Mouse (Mus musculus): ENCODE results near the gene Traf3ip3. TPM values are rescaled to one million over a fixed set of nuclear protein-coding genes. Genes with fewer than 3 reads are reported as not detected.

Gene Traf3ip3
- polyA plus RNA-seq, 1 experiment from 2014 or later: 1.4 TPM

- no peak overlapping the region for H3K27ac ChIP-seq (replicated peaks)
These were observed 29.0 kb upstream of the Traf3ip3 start for GRCm38 (mm10) chr1:193230531-193230930.

GRCm38 (mm10) chr1:193229570-193229969 is 28.1 kb upstream of the Traf3ip3 start:
- Histone ChIP-seq H3K9ac (no peak overlapping the region), H3K27me3 (replicated peaks) (no peaks in the 10 kb centered on the region), H3K36me3 (no peaks in the 10 kb centered on the region), H3K27ac (replicated peaks) (no peak overlapping the region), H3K4me2 (no peak overlapping the region), H3K9me3 (no peaks in the 10 kb centered on the region), H3K4me1 (peaks cover 24% of the 10 kb centered on the region), H3K4me3 (no peak overlapping the region)
- ATAC-seq (ENCODE audit: extremely low read depth, insufficient number of reproducible peaks, low FRiP score, low TSS enrichment): no peak
- WGBS: 86% methylated on average over 5 of the region's 5 CpGs

More at GRCm38 (mm10) chr1:193230531-193230930, 29.0 kb upstream of the Traf3ip3 start:
- H3K4me2 ChIP-seq: no peak overlapping the region
- H3K9me3 ChIP-seq: no peaks in the 10 kb centered on the region
- H3K4me1 ChIP-seq: peaks cover 24% of the 10 kb centered on the region
- no peak overlapping the region for H3K4me3 ChIP-seq
- no peak for ATAC-seq (ENCODE audit: extremely low read depth, insufficient number of reproducible peaks, low FRiP score, low TSS enrichment)
- 65% methylated on average over 3 of the region's 3 CpGs for WGBS
- no peaks in the 10 kb centered on the region for H3K27me3 ChIP-seq (replicated peaks)
- no peak overlapping the region for H3K9ac ChIP-seq
- H3K36me3 ChIP-seq: no peaks in the 10 kb centered on the region

- no peak overlapping the region for H3K4me3 ChIP-seq
- peaks cover 24% of the 10 kb centered on the region for H3K4me1 ChIP-seq
- 83% methylated on average over 4 of the region's 4 CpGs for WGBS
- no peaks in the 10 kb centered on the region for H3K36me3 ChIP-seq
- no peaks in the 10 kb centered on the region for H3K27me3 ChIP-seq (replicated peaks)
- H3K4me2 ChIP-seq: no peak overlapping the region
- no peak for ATAC-seq (ENCODE audit: extremely low read depth, insufficient number of reproducible peaks, low FRiP score, low TSS enrichment)
- no peaks in the 10 kb centered on the region for H3K9me3 ChIP-seq
- no peak overlapping the region for H3K9ac ChIP-seq
- no peak overlapping the region for H3K27ac ChIP-seq (replicated peaks)
These were observed 26.0 kb upstream of the Traf3ip3 start for GRCm38 (mm10) chr1:193227537-193227936.

GRCm38 (mm10) chr1:193226724-193227522 is 25.4 kb upstream of the Traf3ip3 start:
- H3K27ac ChIP-seq (replicated peaks): no peak overlapping the region

GRCm38 (mm10) chr1:193226114-193226513 is 24.6 kb upstream of the Traf3ip3 start:
- H3K4me2 ChIP-seq: no peak overlapping the region
- H3K4me1 ChIP-seq: peaks cover 20% of the 10 kb centered on the region
- WGBS: 86% methylated on average over 4 of the region's 4 CpGs
- H3K27me3 ChIP-seq (replicated peaks): no peaks in the 10 kb centered on the region
- H3K9ac ChIP-seq: no peak overlapping the region
- ATAC-seq (ENCODE audit: extremely low read depth, insufficient number of reproducible peaks, low FRiP score, low TSS enrichment): no peak
- H3K27ac ChIP-seq (replicated peaks): no peak overlapping the region
- no peaks in the 10 kb centered on the region for H3K36me3 ChIP-seq
- no peak overlapping the region for H3K4me3 ChIP-seq
- H3K9me3 ChIP-seq: no peaks in the 10 kb centered on the region

More at GRCm38 (mm10) chr1:193226724-193227522, 25.4 kb upstream of the Traf3ip3 start:
- H3K9ac ChIP-seq: no peak overlapping the region
- no peak for ATAC-seq (ENCODE audit: extremely low read depth, insufficient number of reproducible peaks, low FRiP score, low TSS enrichment)
- H3K36me3 ChIP-seq: no peaks in the 10 kb centered on the region
- H3K4me1 ChIP-seq: peaks cover 23% of the 10 kb centered on the region
- H3K9me3 ChIP-seq: no peaks in the 10 kb centered on the region
- H3K4me2 ChIP-seq: no peak overlapping the region
- H3K4me3 ChIP-seq: no peak overlapping the region
- WGBS: 37% methylated on average over 7 of the region's 7 CpGs
- H3K27me3 ChIP-seq (replicated peaks): no peaks in the 10 kb centered on the region

GRCm38 (mm10) chr1:193225531-193225930 is 24.0 kb upstream of the Traf3ip3 start:
- H3K27me3 ChIP-seq (replicated peaks): no peaks in the 10 kb centered on the region
- H3K9ac ChIP-seq: no peak overlapping the region
- H3K4me2 ChIP-seq: no peak overlapping the region
- H3K27ac ChIP-seq (replicated peaks): no peak overlapping the region
- ATAC-seq (ENCODE audit: extremely low read depth, insufficient number of reproducible peaks, low FRiP score, low TSS enrichment): no peak
- no peaks in the 10 kb centered on the region for H3K36me3 ChIP-seq
- H3K4me1 ChIP-seq: peaks cover 15% of the 10 kb centered on the region
- H3K9me3 ChIP-seq: no peaks in the 10 kb centered on the region
- WGBS: 57% methylated on average over 3 of the region's 3 CpGs
- no peak overlapping the region for H3K4me3 ChIP-seq

GRCm38 (mm10) chr1:193220408-193220807 is 18.9 kb upstream of the Traf3ip3 start:
- 49% methylated on average over 5 of the region's 5 CpGs for WGBS

GRCm38 (mm10) chr1:193216000-193216399 is 14.5 kb upstream of the Traf3ip3 start:
- Histone ChIP-seq H3K36me3 (no peaks in the 10 kb centered on the region), H3K9ac (no peak overlapping the region), H3K9me3 (no peaks in the 10 kb centered on the region), H3K27ac (replicated peaks) (no peak overlapping the region), H3K4me2 (no peak overlapping the region), H3K27me3 (replicated peaks) (no peaks in the 10 kb centered on the region), H3K4me3 (no peak overlapping the region), H3K4me1 (no peaks in the 10 kb centered on the region)
- WGBS: 57% methylated on average over 3 of the region's 3 CpGs
- no peak for ATAC-seq (ENCODE audit: extremely low read depth, insufficient number of reproducible peaks, low FRiP score, low TSS enrichment)

More at GRCm38 (mm10) chr1:193220408-193220807, 18.9 kb upstream of the Traf3ip3 start:
- Histone ChIP-seq H3K4me3 (no peak overlapping the region), H3K4me2 (no peak overlapping the region), H3K36me3 (no peaks in the 10 kb centered on the region), H3K27ac (replicated peaks) (no peak overlapping the region), H3K27me3 (replicated peaks) (no peaks in the 10 kb centered on the region), H3K9ac (no peak overlapping the region), H3K4me1 (no peaks in the 10 kb centered on the region), H3K9me3 (no peaks in the 10 kb centered on the region)
- ATAC-seq (ENCODE audit: extremely low read depth, insufficient number of reproducible peaks, low FRiP score, low TSS enrichment): no peak

GRCm38 (mm10) chr1:193214053-193214452 is 12.6 kb upstream of the Traf3ip3 start:
- H3K9ac ChIP-seq: no peak overlapping the region
- no peak overlapping the region for H3K4me2 ChIP-seq
- no peaks in the 10 kb centered on the region for H3K36me3 ChIP-seq
- no peak overlapping the region for H3K4me3 ChIP-seq
- no peaks in the 10 kb centered on the region for H3K4me1 ChIP-seq
- no peaks in the 10 kb centered on the region for H3K9me3 ChIP-seq
- WGBS: 53% methylated on average over 5 of the region's 5 CpGs
- ATAC-seq (ENCODE audit: extremely low read depth, insufficient number of reproducible peaks, low FRiP score, low TSS enrichment): no peak
- H3K27me3 ChIP-seq (replicated peaks): no peaks in the 10 kb centered on the region
- no peak overlapping the region for H3K27ac ChIP-seq (replicated peaks)

- Histone ChIP-seq H3K36me3 (no peaks in the 10 kb centered on the region), H3K9me3 (no peaks in the 10 kb centered on the region), H3K4me2 (no peak overlapping the region), H3K4me1 (no peaks in the 10 kb centered on the region), H3K27me3 (replicated peaks) (no peaks in the 10 kb centered on the region), H3K27ac (replicated peaks) (no peak overlapping the region), H3K9ac (no peak overlapping the region), H3K4me3 (no peak overlapping the region)
- 60% methylated on average over 5 of the region's 5 CpGs for WGBS
- ATAC-seq (ENCODE audit: extremely low read depth, insufficient number of reproducible peaks, low FRiP score, low TSS enrichment): no peak
These were observed 9.9 kb upstream of the Traf3ip3 start for GRCm38 (mm10) chr1:193211371-193211770.

- no peaks in the 10 kb centered on the region for H3K27me3 ChIP-seq (replicated peaks)
- H3K9me3 ChIP-seq: no peaks in the 10 kb centered on the region
- no peaks in the 10 kb centered on the region for H3K36me3 ChIP-seq
- H3K9ac ChIP-seq: no peak overlapping the region
- H3K4me3 ChIP-seq: no peak overlapping the region
- ATAC-seq (ENCODE audit: extremely low read depth, insufficient number of reproducible peaks, low FRiP score, low TSS enrichment): no peak
- 26% methylated on average over 2 of the region's 2 CpGs for WGBS
- H3K4me1 ChIP-seq: 0 out of 2 replicates have a peak, but pooled peaks cover 2% of the 10 kb centered on the region
- no peak overlapping the region for H3K27ac ChIP-seq (replicated peaks)
- no peak overlapping the region for H3K4me2 ChIP-seq
These were observed 6.7 kb upstream of the Traf3ip3 start for GRCm38 (mm10) chr1:193208178-193208577.

- Histone ChIP-seq H3K27ac (replicated peaks) (no peak within 1 kb of the TSS), H3K9ac (no peak within 1 kb of the TSS), H3K4me3 (no peak within 1 kb of the TSS), H3K4me1 (0 out of 2 replicates have a peak, but pooled peaks cover 2% of the 10 kb centered on the region), H3K36me3 (no peaks in the 10 kb centered on the region), H3K9me3 (no peaks in the 10 kb centered on the region), H3K27me3 (replicated peaks) (no peaks in the 10 kb centered on the region), H3K4me2 (no peak within 1 kb of the TSS)
- ATAC-seq (ENCODE audit: extremely low read depth, insufficient number of reproducible peaks, low FRiP score, low TSS enrichment): no peak
- 72% methylated on average over 3 of the region's 3 CpGs for WGBS
These were observed 6.0 kb upstream of the Traf3ip3 start, which contains the start of gene Lamb3 for GRCm38 (mm10) chr1:193207503-193207902. Lamb3 (plus strand) TSS chr1:193207699.
